Mouse (Mus musculus) brain, adult 2 months (tissue): ENCODE measurements at regions not wholly inside any gene's neighbourhood (a gene's known extent, or its start where the extent isn't known, plus 50 kb on each side); places are given as distances from the start of the nearest gene placed in this dataset.

Source experiments
- DNase-seq: peaks from one replicate; pipeline ENCODE4 v3.0.0; 2011; ENCODE audit warnings: low read depth, low spot score

- DNase-seq: no peak
Measured at GRCm38 (mm10) chr3:39234921-39235320, 348.2 kb downstream of the Fat4 start.

- DNase-seq: no peak
Measured at GRCm38 (mm10) chr3:39248712-39249111, 362.0 kb downstream of the Fat4 start.

- no peak for DNase-seq
Measured at GRCm38 (mm10) chr3:39249224-39249892, 362.6 kb downstream of the Fat4 start.

GRCm38 (mm10) chr3:39253076-39253475, 366.3 kb downstream of the Fat4 start:
- peak; percentile 6 for DNase-seq

GRCm38 (mm10) chr3:39264671-39265430, 378.1 kb downstream of the Fat4 start:
- DNase-seq: peak; percentile 5

DNA sequence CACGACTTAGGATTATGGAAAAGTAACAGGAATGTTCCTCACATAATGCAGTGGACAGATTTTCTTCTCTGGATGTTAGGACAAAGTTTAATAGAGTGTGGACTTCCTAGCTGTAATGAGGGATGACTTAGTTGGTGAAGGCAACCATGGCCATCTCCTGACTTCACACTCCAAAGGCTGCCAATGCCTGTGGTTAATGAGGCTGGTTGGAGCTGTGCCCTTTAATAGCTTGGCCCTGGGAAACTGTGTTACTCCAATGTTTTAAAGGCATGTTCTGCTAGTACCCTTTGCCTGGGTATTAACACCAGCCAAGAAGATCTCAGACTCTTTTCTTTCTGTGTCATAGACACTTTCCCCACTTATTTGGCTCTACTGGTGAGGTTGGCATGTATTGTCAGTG, 378.9 kb downstream of the Fat4 start:
- DNase-seq: no peak

DNA sequence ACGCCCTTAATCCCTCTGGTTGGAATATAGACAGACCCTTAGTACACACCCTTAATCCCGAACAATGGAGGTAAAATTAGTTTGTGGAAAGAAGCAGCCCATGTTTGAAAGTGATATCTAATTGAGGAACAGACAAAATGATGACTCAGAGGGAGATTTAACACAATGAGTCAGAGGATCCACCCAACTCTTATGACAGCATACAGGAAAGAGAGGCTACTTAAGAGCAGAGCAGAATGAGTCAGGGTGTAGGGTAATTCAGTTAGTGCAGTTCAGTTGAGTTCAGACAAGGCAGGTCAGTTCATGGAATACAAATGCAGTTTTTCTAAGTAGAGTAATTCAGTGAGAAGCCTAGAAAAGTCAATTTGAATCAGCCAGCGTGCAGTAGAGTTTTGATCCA, 382.6 kb downstream of the Fat4 start:
- peak; percentile 66 for DNase-seq

DNA sequence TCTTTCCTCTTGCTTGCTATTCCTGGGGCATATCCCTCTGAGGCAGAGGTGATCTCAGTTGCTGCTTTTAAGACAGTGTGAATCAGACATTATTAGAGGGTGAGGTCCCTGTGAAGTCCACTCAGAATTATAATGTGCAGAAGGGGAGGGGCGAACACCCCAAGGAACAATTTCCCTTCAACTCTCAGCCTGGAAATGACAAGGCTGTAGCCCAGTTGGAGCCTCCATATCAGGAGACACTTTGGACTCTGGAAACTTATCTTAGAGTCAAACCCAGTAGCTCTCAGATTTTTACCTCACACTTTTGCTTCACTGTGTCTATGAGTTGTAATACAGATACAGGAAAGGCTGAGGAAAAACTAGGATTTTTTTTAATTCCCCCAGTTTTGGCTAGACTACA, 385.9 kb downstream of the Fat4 start:
- no peak for DNase-seq

- no peak for DNase-seq
Measured at GRCm38 (mm10) chr3:39276897-39277296, 390.2 kb downstream of the Fat4 start.

GRCm38 (mm10) chr3:39277310-39277709, 390.6 kb downstream of the Fat4 start:
- no peak for DNase-seq

- no peak for DNase-seq
Measured at GRCm38 (mm10) chr3:39295255-39295654, 408.5 kb downstream of the Fat4 start.

- no peak for DNase-seq
Measured at GRCm38 (mm10) chr3:39296257-39296656, 409.5 kb downstream of the Fat4 start.

GRCm38 (mm10) chr3:39309487-39309886, 422.7 kb downstream of the Fat4 start:
- no peak for DNase-seq

GRCm38 (mm10) chr3:39313563-39313962, 426.8 kb downstream of the Fat4 start:
- no peak for DNase-seq

GRCm38 (mm10) chr3:39320851-39321250, 434.1 kb downstream of the Fat4 start:
- no peak for DNase-seq

DNA sequence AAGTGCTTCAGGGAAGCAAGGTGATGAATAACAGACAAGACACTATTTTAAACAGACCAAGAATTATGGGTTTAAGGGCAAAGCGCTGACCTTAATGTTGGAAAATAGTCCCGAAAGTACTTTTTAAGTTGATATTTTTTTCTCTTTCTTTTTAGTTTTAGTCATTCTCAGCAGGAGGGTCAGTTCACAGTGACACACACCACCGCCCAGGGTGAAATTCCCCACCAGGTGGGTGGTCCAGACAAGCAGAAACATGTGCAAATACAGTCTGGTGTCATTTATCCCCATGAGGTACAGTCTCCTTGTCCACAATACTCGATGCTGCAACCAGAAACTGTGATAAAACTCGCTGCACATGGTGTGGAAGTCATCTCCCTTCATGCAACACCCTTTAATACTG, 435.5 kb downstream of the Fat4 start:
- DNase-seq: no peak

DNA sequence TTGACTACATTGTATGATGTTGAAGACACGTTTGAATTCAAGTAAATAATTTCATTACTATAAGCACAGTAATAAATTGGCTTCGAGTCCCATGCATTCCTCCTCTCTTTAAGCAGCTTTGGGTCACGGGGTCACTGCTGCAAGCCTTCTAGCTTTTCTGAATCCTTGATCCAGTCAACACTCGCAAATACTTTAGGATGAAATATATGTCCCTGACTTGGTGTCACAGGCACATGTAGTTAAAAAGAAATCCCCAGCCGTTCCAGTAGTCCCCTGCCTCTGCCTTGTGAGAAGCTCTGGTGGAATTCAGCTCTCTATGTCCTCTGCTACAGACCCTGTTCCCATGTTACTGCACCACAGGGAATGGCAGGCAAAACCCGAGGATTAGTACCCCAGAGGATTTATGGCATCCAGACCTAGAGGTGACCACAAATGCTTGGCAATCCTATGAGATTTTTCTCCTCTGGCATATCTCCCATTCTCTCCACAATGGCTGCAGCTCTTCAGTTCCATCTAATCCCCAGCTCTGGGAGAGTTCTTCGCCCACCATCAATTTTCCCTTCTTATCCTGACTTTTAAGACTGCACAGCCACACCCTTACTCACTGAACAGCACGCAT, 449.0 kb downstream of the Fat4 start:
- DNase-seq: no peak

- no peak for DNase-seq
Measured at GRCm38 (mm10) chr3:39341161-39341687, 454.5 kb downstream of the Fat4 start.

DNA sequence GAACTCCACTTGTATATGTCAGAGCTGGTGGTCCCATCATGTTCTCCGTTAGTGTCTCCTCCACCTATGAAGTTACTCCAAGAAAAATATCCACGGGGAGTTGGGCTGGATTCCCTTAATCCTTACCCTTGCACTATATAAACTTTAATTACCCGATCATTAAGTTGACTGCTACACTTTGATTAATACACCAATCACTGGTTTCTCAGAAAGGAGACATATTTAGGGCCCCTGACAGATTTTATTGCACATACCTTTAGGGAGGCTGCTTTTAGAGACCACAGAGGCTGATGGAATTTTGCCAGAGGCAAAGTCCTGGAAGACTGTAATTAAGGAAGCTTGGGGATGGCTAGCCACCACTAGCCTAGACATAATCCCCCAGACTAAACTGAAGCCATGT, 457.3 kb downstream of the Fat4 start:
- no peak for DNase-seq

- DNase-seq: no peak
Measured at GRCm38 (mm10) chr3:39347578-39347977, 460.8 kb downstream of the Fat4 start.

DNA sequence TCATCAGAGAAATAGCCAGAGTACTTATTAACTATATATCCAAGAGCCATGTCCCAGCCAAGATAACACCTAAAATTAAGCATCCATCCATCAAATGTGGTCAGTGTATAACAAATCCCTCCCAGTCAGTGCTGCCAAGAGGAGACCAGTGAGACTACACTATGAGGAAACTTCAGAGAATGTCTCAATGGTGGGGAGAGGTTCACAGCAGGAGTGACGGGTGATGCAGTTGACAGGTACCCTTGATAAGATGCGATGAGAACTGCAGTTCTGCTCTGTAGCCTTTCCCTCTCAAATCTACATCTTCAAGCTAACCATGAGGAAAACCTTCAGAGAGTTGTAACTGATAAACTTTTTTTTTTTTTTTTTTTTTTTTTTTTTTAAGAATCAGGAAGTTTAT, 470.3 kb downstream of the Fat4 start:
- no peak for DNase-seq

DNA sequence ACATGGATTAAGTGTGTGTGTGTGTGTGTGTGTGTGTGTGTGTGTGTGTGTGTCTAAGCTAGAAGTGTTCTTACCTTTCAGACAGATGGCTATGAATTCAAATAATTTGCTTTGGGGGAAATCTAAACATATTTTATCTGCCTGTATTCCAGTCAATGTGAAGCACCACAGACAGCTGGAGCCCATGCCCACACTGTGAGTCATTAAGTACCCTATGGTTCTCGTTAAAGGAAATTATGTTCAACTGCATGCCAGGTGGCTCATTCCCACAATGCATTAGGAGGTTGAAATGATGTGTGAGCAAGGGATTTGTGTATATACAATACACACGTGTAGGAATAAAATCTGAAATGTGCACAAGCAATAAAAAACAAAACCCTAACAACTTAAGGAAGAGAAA, 473.5 kb downstream of the Fat4 start:
- peak; percentile 49 for DNase-seq

DNA sequence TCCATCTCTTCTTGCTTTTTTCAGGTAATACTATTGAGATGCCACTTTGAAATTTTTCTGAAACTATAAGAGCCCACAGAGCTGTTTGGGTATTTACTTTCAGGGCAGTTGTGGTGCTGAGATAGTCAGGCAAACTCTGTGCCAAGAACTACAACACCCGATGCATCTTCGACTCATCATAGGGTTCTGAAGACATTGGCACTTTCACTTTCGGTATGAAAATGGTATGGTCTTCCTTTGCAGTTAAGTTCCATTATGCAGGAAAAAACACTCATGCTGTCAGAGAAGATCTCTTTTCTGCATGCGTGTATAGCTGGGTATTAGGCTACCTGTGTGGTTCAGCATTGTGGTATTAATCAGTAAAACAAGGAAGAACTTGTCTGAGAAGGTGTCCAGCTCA, 484.2 kb downstream of the Fat4 start:
- DNase-seq: no peak
